Mouse (Mus musculus) effector memory CD4-positive, alpha-beta T cell, adult 5 months (primary cell): Measurements from ENCODE around the gene Olfr1505. TPM values are rescaled to one million over a fixed set of nuclear protein-coding genes. Genes with fewer than 3 reads are reported as not detected.

Experiments
- polyA plus RNA-seq: library from polyadenylated mRNA; unstranded; fragments of 100-300 nt; shearing (Covaris generic); gene quantifications from one replicate; pipeline ENCODE4 v1.2.1, GENCODE M21; 2017

Gene Olfr1505
- polyA plus RNA-seq, result not detected

DNA sequence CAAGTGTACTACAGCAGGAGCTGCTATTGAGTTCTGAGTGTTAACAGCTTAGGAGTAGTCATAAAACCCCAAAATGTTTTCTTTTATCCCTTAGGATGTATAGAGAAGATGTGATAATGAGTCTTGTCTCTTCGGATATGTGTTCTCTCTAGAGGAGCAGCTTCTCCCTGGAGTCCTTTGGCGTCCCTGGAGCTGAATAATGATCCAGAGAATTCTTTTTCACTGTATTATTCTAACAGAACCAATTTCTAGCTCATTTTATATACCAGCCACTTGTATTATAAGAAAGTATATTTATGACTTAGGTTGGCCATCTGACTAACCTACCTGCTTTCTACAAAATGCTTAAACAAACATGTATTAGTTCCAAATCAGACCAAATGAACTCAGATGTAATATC, at the start of gene Olfr1505:
Gene Olfr1505, plus strand, starts transcription at position 301 of the 400 bp plus-strand sequence.

DNA sequence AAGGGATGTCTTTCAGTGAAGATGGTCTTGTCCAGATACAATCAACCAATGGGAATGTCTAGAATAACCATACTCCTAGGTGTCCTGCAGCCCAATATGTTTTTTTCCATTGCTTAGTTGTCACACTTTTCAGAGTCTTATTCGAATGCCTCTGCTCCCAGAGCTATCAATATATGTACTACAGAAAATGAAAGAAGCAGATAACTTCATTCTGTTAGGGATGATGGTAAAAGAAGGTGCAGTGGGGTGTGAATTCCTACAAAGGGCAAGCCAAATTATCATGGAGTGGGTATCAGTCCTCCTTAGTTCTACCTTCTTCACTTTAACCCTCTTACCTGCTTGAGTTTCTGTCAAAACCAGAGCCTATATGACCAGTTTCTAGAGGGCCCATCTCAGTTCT, 15.5 kb upstream of the Olfr1505 start, which contains the start of gene Olfr1504:
Gene Olfr1504, minus strand, starts transcription at position 101 of the 400 bp plus-strand sequence.

Other genes with a start within 250 kb of the Olfr1505 start
- not detected for gene Olfr1491, start 216.3 kb upstream of the Olfr1505 start, polyA plus RNA-seq
- not detected for gene Olfr1493-ps1, start 190.3 kb upstream of the Olfr1505 start, polyA plus RNA-seq
- gene Olfr1494, start 173.8 kb upstream of the Olfr1505 start, polyA plus RNA-seq, result not detected
- not detected for gene Olfr1495, start 148.9 kb upstream of the Olfr1505 start, polyA plus RNA-seq
- not detected for gene Olfr1496, start 135.7 kb upstream of the Olfr1505 start, polyA plus RNA-seq
- not detected for gene Olfr1497, start 115.3 kb upstream of the Olfr1505 start, polyA plus RNA-seq
- 0.36 TPM for gene Olfr1499, start 94.1 kb upstream of the Olfr1505 start, polyA plus RNA-seq
- not detected for gene Olfr1500, start 83.0 kb upstream of the Olfr1505 start, polyA plus RNA-seq
- 0.54 TPM for gene Olfr1501, start 62.8 kb upstream of the Olfr1505 start, polyA plus RNA-seq
- not detected for gene Olfr1502, start 51.7 kb upstream of the Olfr1505 start, polyA plus RNA-seq
- not detected for gene Olfr1504, start 15.6 kb upstream of the Olfr1505 start, polyA plus RNA-seq